Mouse (Mus musculus): Measurements from ENCODE around the gene Kcnk4.

GRCm38 (mm10) chr19:6904846-6905245 lies 29.5 kb downstream of the Kcnk4 start:
- TF ChIP-seq CTCF (IDR thresholded peaks at IDR 0.05; ENCODE audit: insufficient read depth, low read length) (no peak), POLR2A (IDR thresholded peaks at IDR 0.05; ENCODE audit: borderline replicate concordance, extremely low read depth, low read depth, low read length) (no peak)

Data from lung, adult 2 months (tissue).